Mouse (Mus musculus): Measurements from ENCODE around the gene Cd101. TPM values are rescaled to one million over a fixed set of nuclear protein-coding genes. Genes with fewer than 3 reads are reported as not detected.

The Cd101 gene
- polyA plus RNA-seq, 2 experiments from 2014 or later = 11.3 to 21.4 TPM

DNA sequence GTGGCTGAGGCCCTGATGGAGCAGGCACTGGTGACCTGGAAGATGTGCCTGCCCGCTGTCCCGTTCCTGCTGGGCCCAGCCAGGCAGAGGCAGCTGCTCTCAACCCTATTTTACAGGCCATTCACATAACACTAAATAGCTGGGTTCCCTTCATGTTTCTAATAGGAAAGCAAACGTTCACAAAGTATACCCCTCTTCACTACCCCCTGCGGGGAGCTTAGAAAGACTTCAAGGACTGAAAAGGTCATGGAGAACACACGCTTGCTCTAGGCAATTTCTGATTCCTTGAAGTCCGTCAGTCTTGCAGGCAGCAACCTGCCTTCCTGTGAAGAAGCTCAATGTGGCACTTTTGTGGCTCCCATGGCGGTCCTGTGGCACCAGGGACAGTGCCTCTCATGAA, 12.6 kb upstream of the Cd101 start:
- ATAC-seq = no peak

DNA sequence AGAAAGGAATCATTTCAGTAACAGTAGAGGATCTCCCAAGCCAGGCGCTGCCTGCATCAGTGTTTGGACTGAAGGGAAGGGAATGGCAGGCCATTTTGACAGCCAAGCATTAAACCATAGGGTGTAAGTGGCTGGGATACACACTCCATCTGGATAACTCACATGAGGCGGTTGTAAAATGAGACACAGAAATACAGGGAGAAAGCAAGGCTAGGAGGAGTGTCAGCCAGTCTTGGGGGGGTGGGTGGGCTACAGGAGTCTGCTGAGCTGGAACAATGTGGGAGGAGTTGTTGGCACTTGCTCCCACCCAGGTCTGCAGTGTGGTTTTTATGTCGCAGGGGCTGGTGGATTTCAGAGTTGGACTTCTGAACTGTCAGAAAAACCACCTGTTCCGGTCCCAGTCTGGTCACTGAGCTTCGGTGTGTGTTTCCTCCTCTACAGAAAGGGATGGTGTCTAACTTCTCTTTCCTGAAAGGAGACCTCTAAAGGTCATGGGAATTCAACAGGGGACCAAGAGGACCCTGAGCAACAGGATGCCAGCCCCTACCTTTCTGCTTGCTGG, 8.7 kb upstream of the Cd101 start:
- no peak for ATAC-seq

GRCm38 (mm10) chr3:101036001-101036400, 6.6 kb upstream of the Cd101 start:
- ATAC-seq = no peak

- no peak for ATAC-seq
These were observed 5.2 kb upstream of the Cd101 start for GRCm38 (mm10) chr3:101034509-101034908.

- ATAC-seq = no peak
These were observed 4.3 kb upstream of the Cd101 start for GRCm38 (mm10) chr3:101033644-101034043.

GRCm38 (mm10) chr3:101031456-101032142, 2.2 kb upstream of the Cd101 start:
- no peak for ATAC-seq

DNA sequence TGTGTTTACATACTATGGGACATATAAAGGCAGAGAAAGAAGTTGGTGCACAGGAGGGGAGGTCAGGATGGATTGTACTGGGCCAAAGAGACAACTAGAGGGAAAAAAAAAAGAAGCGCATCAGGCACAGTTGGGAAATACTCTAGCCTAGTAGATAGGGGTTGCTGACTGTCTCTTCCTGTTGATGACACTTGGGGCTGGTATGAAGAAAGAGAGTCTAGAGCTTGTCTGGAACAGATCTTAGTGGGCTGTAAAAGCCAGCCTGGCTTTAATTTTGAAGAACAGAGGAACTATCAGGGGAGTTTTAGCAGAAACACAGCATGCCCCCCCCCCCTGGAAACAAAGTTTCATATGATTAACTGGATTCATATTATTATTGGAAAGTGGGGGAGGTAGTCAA, 1.3 kb upstream of the Cd101 start:
- ATAC-seq = peak; percentile 47

GRCm38 (mm10) chr3:101026741-101027140, 2.6 kb downstream of the Cd101 start:
- no peak for ATAC-seq

DNA sequence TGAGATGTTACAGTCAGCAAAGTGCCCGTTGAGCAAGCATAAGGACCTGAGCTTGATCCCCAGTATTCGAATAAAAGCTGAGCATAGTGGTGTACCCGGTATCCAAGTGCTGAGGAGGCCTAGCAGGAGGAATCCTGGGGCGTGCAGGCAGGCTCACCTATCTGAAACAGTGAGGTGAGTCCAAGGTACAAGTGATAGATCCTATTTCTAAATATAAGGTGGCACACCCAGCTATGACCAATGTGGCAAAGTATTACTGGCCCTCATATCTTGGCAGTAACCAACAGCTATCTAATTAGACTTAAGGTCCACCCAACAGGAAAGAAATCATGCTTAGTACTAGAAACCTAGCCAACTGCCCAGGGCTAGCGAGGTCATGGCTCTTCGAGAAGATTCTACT, 6.4 kb downstream of the Cd101 start:
- ATAC-seq = no peak

DNA sequence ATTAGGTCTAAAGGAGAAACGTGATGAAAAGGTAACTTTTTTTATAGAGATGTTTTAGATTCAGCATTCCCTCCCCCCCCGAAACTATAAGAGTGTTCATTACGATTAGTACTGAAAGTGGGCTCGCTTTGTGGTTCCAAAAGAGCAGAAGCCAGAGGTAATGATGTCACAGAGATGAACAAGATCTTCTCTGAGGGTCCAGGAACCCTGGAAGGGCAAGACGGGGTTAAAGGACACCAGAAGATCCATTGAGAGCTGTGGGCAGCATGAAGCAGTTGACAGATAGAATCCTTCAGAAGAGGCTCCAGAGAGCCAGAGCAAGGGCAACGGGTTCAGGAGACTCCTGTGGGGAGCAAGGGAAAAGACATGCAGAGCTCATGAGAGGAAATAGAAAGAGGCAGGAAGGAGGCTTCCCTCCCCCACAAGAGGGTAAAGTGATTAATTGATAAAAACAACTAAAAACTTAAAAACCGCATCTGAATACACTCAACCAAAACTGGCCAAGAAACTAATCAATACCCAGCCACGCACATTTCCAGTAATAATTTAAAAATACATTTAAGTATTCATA, 7.8 kb downstream of the Cd101 start:
- peak; percentile 26 for ATAC-seq

DNA sequence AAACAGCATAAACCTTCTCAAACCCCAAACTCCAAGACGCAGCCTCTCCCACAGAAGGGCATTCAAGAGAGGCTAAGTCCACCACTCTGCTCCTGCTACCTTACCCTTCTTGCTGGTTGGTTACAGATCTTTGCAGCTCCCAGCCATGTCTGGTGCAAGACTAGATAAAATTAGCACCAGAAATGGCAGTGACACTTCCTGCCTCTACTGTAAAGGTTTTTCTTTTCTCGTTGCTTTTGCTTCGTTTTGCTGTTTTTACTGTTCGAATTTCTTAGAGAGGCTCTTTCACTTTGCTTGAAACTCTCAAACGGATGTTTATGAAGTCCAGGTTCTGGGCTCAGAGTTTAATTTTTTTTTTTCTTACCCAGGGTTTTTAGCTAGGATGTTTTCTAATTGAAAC, 8.3 kb downstream of the Cd101 start:
- peak; percentile 72 for ATAC-seq

- ATAC-seq = no peak
These were observed 10.9 kb downstream of the Cd101 start for GRCm38 (mm10) chr3:101018494-101018893.

DNA sequence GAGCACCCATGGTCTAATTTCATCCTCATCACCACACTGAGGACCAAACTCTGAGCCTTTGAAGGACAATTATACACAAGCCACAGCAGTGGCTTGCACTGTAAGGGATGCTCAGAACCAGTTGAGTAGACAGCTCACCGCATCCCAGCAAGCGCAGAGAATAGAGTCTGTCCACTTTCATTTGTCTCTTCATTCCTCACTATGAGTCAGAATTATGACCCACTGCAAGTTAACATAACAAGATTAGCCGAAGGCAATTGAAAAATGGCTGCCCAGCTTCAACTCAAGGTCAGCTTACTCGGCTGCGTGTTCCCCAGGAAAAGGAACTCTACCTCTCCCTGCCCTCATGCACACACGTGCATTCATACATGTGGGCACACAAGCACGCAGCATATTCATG, 13.3 kb downstream of the Cd101 start:
- ATAC-seq = no peak

- ATAC-seq = no peak
These were observed 14.1 kb downstream of the Cd101 start for GRCm38 (mm10) chr3:101015254-101015653.

GRCm38 (mm10) chr3:101013536-101013935, 15.8 kb downstream of the Cd101 start:
- ATAC-seq = no peak

GRCm38 (mm10) chr3:101013005-101013404, 16.4 kb downstream of the Cd101 start:
- no peak for ATAC-seq

GRCm38 (mm10) chr3:101012597-101012996, 16.8 kb downstream of the Cd101 start:
- ATAC-seq = peak; percentile 9

- peak; percentile 60 for ATAC-seq
These were observed 17.2 kb downstream of the Cd101 start for GRCm38 (mm10) chr3:101012131-101012571.

- no peak for ATAC-seq
These were observed 18.2 kb downstream of the Cd101 start for GRCm38 (mm10) chr3:101011203-101011600.

- ATAC-seq = peak; percentile 64
These were observed 18.7 kb downstream of the Cd101 start for GRCm38 (mm10) chr3:101010589-101011202.

GRCm38 (mm10) chr3:101007112-101007782, 22.1 kb downstream of the Cd101 start:
- ATAC-seq = no peak

- no peak for ATAC-seq
These were observed 24.0 kb downstream of the Cd101 start for GRCm38 (mm10) chr3:101005392-101005791.
